Mouse (Mus musculus): ENCODE data around the gene Pik3c2g.

DNA sequence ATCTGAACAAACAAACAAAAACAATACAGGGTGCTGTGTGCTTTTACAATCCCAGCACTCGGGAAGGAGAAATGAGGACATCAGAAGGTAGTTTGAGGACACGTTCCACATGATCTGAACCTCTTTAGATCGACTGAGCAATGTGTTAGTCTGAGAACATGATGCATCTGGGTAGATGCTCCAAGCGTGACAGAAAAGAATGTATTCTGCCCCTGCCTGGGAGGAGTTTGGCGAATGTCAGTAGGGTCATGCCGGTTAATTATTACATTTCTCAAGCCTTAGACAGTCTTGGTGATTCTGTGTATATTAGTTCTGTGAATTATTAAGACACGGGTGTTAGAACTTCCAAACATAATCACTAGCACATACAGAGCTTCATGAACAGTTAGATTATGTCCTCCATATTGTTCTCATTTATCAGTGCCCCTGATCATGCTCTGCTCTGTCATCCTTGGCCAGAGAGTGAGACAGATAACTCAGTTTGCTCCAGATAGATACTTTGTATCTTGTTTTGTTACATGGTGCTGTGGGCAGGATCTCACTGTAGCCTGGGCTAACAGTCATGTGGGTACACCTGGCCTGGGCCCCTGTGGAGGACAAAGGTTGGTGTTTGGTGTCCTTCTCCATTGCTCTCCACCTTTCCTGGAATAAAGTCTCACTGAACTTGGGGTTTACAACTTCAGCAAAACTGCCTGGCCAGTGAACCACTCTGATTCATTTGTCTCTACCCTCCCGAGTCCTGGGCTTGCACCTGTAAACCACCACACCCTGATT, 360.3 kb downstream of the Pik3c2g start:
- TF ChIP-seq CTCF (IDR thresholded peaks at IDR 0.05; ENCODE audit: borderline replicate concordance, extremely low read depth, insufficient read depth, insufficient read length): no peak
- no peak for TF ChIP-seq POLR2A (IDR thresholded peaks at IDR 0.05; ENCODE audit: borderline replicate concordance, extremely low read depth, insufficient read depth, insufficient read length, poor library complexity, severe bottlenecking)

Measured in brain, embryonic 14.5 days (tissue).